Mouse (Mus musculus) hindbrain, embryonic 15.5 days (tissue): ENCODE measurements around the gene Syk. TPM values are rescaled to one million over a fixed set of nuclear protein-coding genes. Genes with fewer than 3 reads are reported as not detected.

ENCODE experiments used
- ATAC-seq: fragments of 200-750 bp; cut with Nextera tagmentation; 2 replicates; pipeline ENCODE4 v1.8.0; 2017; ENCODE audit warnings: low read depth, moderate number of reproducible peaks, moderate TSS enrichment; ENCODE audit not compliant: low FRiP score
- H3K27ac ChIP-seq: fragments of 300-500 bp; sonication (generic); replicated peaks from 2 replicates; pipeline ENCODE4 v1.5.1; 2015; ENCODE audit warnings: mild to moderate bottlenecking, inconsistent platforms
- H3K27me3 ChIP-seq: fragments of 300-500 bp; sonication (generic); 2 replicates; pipeline ENCODE4 v1.6.1; 2015; ENCODE audit warnings: control low read depth, inconsistent platforms
- H3K36me3 ChIP-seq: fragments of 300-500 bp; sonication (generic); 2 replicates; pipeline ENCODE4 v1.6.1; 2015; ENCODE audit warnings: control low read depth, inconsistent platforms
- H3K4me1 ChIP-seq: fragments of 300-500 bp; sonication (generic); replicated peaks from 2 replicates; pipeline ENCODE4 v1.6.1; 2015; ENCODE audit warnings: control low read depth, inconsistent platforms
- H3K4me2 ChIP-seq: fragments of 300-500 bp; sonication (generic); 2 replicates; pipeline ENCODE4 v1.6.1; 2015; ENCODE audit warnings: moderate library complexity, mild to moderate bottlenecking, inconsistent platforms
- H3K4me3 ChIP-seq: fragments of 300-500 bp; sonication (generic); 2 replicates; pipeline ENCODE4 v1.5.1; 2015; ENCODE audit warnings: mild to moderate bottlenecking, inconsistent platforms
- H3K9ac ChIP-seq: fragments of 300-500 bp; sonication (generic); 2 replicates; pipeline ENCODE4 v1.6.1; 2015; ENCODE audit warnings: inconsistent platforms
- H3K9me3 ChIP-seq: fragments of 300-500 bp; sonication (generic); 2 replicates; pipeline ENCODE4 v1.6.1; 2016; ENCODE audit warnings: control low read depth, inconsistent platforms
- WGBS: fragments of 180-500 bp; shearing (Covaris S2); methylation state at CpG from one replicate; pipeline ENCODE4 v1.1.7; 2015; 5-methylcytosine and 5-hydroxymethylcytosine counted together
- polyA plus RNA-seq: library from polyadenylated mRNA; unstranded; fragments of >200 nt; fragmentation: Nextera tagmentation; extraction: Ambion mirVana; gene quantifications from 2 replicates; pipeline ENCODE4 v1.2.1, GENCODE M21; 2015

Gene Syk
- polyA plus RNA-seq, 1 experiment from 2014 or later, result 1.4 TPM

- Histone ChIP-seq H3K27ac (no peak overlapping the region), H3K36me3 (no peaks in the 10 kb centered on the region), H3K27me3 (no peaks in the 10 kb centered on the region), H3K4me2 (no peak overlapping the region), H3K9ac (no peak overlapping the region), H3K4me1 (no peaks in the 10 kb centered on the region), H3K9me3 (no peaks in the 10 kb centered on the region), H3K4me3 (no peak overlapping the region)
- 67% methylated on average over 3 of the region's 3 CpGs for WGBS
- ATAC-seq, result no peak
Measured at GRCm38 (mm10) chr13:52669889-52670288, 86.9 kb downstream of the Syk start.

GRCm38 (mm10) chr13:52673272-52673671, 90.3 kb downstream of the Syk start:
- no peak for ATAC-seq
- no peak overlapping the region for H3K9ac ChIP-seq
- no peak overlapping the region for H3K4me2 ChIP-seq
- no peak overlapping the region for H3K27ac ChIP-seq
- no peaks in the 10 kb centered on the region for H3K4me1 ChIP-seq
- no peaks in the 10 kb centered on the region for H3K9me3 ChIP-seq
- H3K27me3 ChIP-seq, result no peaks in the 10 kb centered on the region
- WGBS, result 74% methylated on average over 4 of the region's 4 CpGs
- no peak overlapping the region for H3K4me3 ChIP-seq
- H3K36me3 ChIP-seq, result no peaks in the 10 kb centered on the region

GRCm38 (mm10) chr13:52673856-52674255, 90.9 kb downstream of the Syk start:
- Histone ChIP-seq H3K4me2 (no peak overlapping the region), H3K9ac (no peak overlapping the region), H3K27me3 (no peaks in the 10 kb centered on the region), H3K4me1 (no peaks in the 10 kb centered on the region), H3K36me3 (no peaks in the 10 kb centered on the region), H3K27ac (no peak overlapping the region), H3K9me3 (no peaks in the 10 kb centered on the region), H3K4me3 (no peak overlapping the region)
- no peak for ATAC-seq
- WGBS, result 78% methylated on average over 4 of the region's 4 CpGs

- Histone ChIP-seq H3K36me3 (no peaks in the 10 kb centered on the region), H3K4me2 (no peak overlapping the region), H3K27ac (no peak overlapping the region), H3K9me3 (no peaks in the 10 kb centered on the region), H3K27me3 (no peaks in the 10 kb centered on the region), H3K4me1 (no peaks in the 10 kb centered on the region; the same call in 1 of the 2 replicates), H3K4me3 (no peak overlapping the region), H3K9ac (no peak overlapping the region)
- ATAC-seq, result no peak
- 58% methylated on average over 12 of the region's 12 CpGs for WGBS
Measured at GRCm38 (mm10) chr13:52674839-52675238, 91.9 kb downstream of the Syk start.

DNA sequence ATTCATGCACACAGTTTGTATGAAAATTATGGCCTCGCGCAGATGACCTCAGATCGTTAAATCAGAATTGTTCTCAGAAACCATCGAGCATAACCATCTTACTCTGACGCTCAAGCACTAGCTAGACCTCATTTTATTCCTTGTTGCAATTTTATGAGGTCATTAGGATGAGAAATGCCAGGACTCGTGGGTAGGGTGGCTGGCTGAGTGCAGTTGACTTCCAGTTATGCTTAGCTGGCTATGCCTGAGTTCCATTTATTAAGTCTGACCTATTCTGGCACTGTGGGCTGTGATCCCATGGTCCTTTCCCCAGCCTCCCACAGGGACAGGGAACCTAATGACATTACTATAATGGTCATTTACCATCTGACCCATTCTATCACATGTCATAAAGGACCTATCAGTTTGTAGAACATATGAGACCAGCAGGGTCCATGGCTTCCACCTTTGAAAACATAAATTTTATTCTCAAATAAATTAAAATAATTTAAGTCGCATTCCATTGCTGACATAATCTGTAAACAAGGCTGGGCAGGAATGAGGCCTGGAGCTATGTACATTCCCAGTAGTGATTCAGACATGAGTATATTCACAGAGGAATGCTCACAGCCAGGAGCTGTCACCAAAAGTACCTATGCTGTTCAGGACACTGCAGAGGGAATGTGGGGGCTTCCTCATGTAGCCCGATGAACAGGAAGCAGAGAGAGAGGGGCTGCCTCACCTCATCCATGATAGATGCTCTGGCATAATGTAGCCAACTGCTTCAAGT, 92.7 kb downstream of the Syk start:
- Histone ChIP-seq H3K4me2 (no peak overlapping the region), H3K9me3 (no peaks in the 10 kb centered on the region), H3K27me3 (no peaks in the 10 kb centered on the region), H3K4me3 (no peak overlapping the region), H3K27ac (no peak overlapping the region), H3K9ac (no peak overlapping the region), H3K36me3 (no peaks in the 10 kb centered on the region), H3K4me1 (no peaks in the 10 kb centered on the region; the same call in 1 of the 2 replicates)
- no peak for ATAC-seq
- WGBS, result 70% methylated on average over 8 of the region's 8 CpGs

DNA sequence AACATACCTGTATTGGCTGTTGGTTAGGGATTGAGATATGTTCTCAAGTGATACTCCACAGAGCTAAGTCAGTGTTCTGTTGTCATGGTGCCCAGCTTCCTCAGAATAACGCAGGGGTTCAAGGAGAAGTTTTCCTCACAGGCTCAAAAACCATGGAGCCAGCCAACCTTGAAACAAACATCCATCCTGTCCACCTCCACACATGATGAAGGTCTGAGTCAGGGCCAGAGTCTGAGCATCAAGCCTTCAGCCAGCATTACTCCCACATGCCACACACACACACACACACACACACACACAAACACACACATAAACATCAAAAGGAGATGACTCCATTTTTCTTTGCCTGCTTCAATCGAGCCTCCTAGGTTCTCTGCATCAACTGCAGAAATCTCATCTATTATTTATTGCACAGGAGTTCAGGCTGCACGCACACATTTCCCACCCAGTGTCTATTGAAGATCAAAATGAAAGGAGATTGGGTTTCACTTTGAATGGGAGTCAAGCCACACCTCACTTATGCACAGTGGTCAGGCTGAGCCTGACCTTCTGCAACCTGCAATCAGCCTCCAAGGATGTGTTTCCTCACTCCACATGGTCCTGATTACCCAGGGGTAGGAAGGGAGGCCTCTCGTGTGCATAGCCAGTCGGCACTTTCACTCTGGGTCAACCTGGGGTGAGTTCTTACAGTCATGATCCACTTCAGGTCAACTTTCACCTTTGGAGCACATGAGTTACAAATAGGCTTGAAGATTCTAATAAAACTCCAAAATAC, 93.9 kb downstream of the Syk start:
- 78% methylated on average over 5 of the region's 5 CpGs for WGBS
- Histone ChIP-seq H3K4me2 (no peak overlapping the region), H3K36me3 (no peaks in the 10 kb centered on the region), H3K9ac (no peak overlapping the region), H3K27ac (no peak overlapping the region), H3K4me1 (no peaks in the 10 kb centered on the region; the same call in 1 of the 2 replicates), H3K27me3 (no peaks in the 10 kb centered on the region), H3K9me3 (no peaks in the 10 kb centered on the region), H3K4me3 (no peak overlapping the region)
- ATAC-seq, result no peak

DNA sequence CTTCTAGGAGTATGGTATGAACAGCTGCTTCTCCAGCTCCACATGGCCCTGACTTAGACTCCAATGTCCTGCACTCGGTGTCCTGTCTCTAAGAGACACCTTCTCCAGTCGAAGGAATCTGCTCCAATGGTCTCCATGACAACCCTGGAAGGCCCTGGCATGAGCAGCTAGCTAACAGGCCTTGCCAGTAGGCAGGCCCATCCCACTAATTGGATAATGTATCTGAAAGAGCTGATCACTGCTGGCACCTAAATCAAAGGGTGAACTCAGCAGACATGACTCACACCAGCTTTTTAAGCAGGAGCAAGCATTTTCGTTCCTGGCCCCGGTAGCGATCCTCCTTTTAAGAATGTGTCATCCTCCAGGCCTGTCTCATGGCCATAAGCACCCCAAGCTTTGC, 96.9 kb downstream of the Syk start:
- Histone ChIP-seq H3K9ac (no peak overlapping the region), H3K27me3 (no peaks in the 10 kb centered on the region), H3K4me3 (no peak overlapping the region), H3K27ac (no peak overlapping the region), H3K4me1 (no peaks in the 10 kb centered on the region; the same call in 1 of the 2 replicates), H3K9me3 (no peaks in the 10 kb centered on the region), H3K36me3 (no peaks in the 10 kb centered on the region), H3K4me2 (no peak overlapping the region)
- ATAC-seq, result peak; percentile 89
- 32% methylated on average over 5 of the region's 5 CpGs for WGBS

DNA sequence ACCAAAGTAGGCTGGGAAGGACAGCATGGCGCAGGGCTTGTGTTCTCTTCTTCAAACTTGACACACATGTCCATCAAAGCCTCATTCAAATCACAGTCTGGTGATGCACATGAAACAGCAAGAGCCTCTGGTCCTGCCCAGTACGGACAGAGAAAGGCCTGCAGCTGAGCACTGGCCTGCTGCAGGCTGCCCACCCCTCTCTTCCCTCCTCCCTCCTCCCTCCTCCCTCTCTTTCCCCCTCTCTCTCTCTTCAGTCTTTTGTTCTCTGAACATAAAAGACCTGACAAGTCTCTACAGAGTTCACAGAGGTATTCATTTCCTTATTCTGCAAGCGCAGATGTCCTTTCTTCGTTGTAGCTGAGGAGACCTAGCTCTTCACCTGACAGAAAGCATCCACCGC, 99.1 kb downstream of the Syk start:
- Histone ChIP-seq H3K4me3 (no peak overlapping the region), H3K27me3 (no peaks in the 10 kb centered on the region), H3K27ac (no peak overlapping the region), H3K9me3 (no peaks in the 10 kb centered on the region), H3K4me1 (no peaks in the 10 kb centered on the region; the same call in 1 of the 2 replicates), H3K9ac (no peak overlapping the region), H3K4me2 (no peak overlapping the region), H3K36me3 (no peaks in the 10 kb centered on the region)
- WGBS, result 30% methylated on average over 5 of the region's 5 CpGs
- ATAC-seq, result no peak

DNA sequence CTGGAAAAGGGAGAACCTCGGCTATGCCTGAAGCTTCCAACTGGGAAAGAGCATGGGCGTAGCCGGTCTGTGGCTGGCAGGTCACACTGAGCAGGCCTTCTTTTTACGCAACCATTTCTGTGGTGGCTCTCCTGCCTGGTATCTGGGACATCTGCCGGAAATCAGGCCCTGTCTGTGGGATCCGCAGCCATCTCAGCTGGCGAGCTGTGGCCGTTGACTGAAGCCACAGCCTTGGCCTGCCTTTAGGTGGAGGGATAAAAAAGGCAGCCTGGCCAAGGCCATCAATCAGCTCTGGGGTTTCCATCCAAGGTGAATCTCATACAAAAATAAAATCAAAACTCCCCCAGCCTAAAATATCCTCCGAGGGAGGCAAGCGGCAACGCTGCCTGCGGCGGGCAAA, 107.5 kb downstream of the Syk start:
- no peak overlapping the region for H3K4me2 ChIP-seq
- WGBS, result 88% methylated on average over 13 of the region's 13 CpGs
- H3K4me1 ChIP-seq, result no peaks in the 10 kb centered on the region
- ATAC-seq, result no peak
- no peak overlapping the region for H3K4me3 ChIP-seq
- H3K27ac ChIP-seq, result no peak overlapping the region
- H3K9me3 ChIP-seq, result no peaks in the 10 kb centered on the region
- H3K27me3 ChIP-seq, result no peaks in the 10 kb centered on the region
- no peaks in the 10 kb centered on the region for H3K36me3 ChIP-seq
- no peak overlapping the region for H3K9ac ChIP-seq

GRCm38 (mm10) chr13:52692311-52692710, 109.3 kb downstream of the Syk start:
- Histone ChIP-seq H3K9me3 (no peaks in the 10 kb centered on the region), H3K9ac (no peak overlapping the region), H3K36me3 (no peaks in the 10 kb centered on the region), H3K4me2 (no peak overlapping the region), H3K27ac (no peak overlapping the region), H3K4me3 (no peak overlapping the region), H3K27me3 (no peaks in the 10 kb centered on the region), H3K4me1 (no peaks in the 10 kb centered on the region)
- 87% methylated on average over 6 of the region's 6 CpGs for WGBS
- no peak for ATAC-seq

GRCm38 (mm10) chr13:52694857-52695256, 111.9 kb downstream of the Syk start:
- no peak overlapping the region for H3K27ac ChIP-seq
- no peaks in the 10 kb centered on the region for H3K9me3 ChIP-seq
- H3K4me2 ChIP-seq, result no peak overlapping the region
- ATAC-seq, result no peak
- H3K4me1 ChIP-seq, result no peaks in the 10 kb centered on the region
- no peaks in the 10 kb centered on the region for H3K27me3 ChIP-seq
- no peak overlapping the region for H3K9ac ChIP-seq
- H3K36me3 ChIP-seq, result no peaks in the 10 kb centered on the region
- no peak overlapping the region for H3K4me3 ChIP-seq
- WGBS, result 82% methylated on average over 6 of the region's 6 CpGs
